Mouse (Mus musculus) cortical plate, adult 2 months (tissue): ENCODE measurements around the gene Lrrc15.

Experiments used
- CTCF ChIP-seq: fragments of 200-500 bp; IDR thresholded peaks from 2 replicates; pipeline ENCODE4 v1.5.1; 2011; ENCODE audit warnings: mild to moderate bottlenecking, control low read depth, low read length; ENCODE audit not compliant: insufficient read depth; ENCODE audit errors: extremely low read depth
- POLR2A ChIP-seq: fragments of 200-500 bp; IDR thresholded peaks from 2 replicates; pipeline ENCODE4 v1.6.1; 2011; ENCODE audit warnings: mild to moderate bottlenecking, low read length, control low read depth; ENCODE audit not compliant: insufficient read depth; ENCODE audit errors: extremely low read depth

DNA sequence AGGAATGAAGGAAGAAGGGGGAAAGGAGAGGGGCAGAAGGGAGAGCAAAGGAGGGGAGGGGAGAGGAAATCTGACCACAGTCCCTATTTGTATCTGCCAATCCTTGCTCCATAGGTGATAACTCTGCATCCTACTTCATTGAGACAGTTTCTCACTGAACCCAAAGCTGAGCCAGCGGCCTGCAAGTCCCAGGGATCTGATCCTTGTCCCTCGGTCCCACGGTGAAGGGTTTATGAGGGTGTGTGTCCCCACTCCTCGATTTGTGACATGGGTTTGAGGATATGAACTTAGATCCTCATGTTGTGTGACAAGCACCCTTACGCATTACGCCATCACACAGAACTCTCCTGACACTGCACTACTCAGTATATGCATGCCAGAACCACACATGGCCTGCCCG is 12.1 kb upstream of the Lrrc15 start:
- TF ChIP-seq CTCF (no peak), POLR2A (no peak)
